Mouse (Mus musculus) left cerebral cortex, adult 2 months (tissue): ENCODE results near the gene Eif4enif1. TPM values are rescaled to one million over a fixed set of nuclear protein-coding genes. Genes with fewer than 3 reads are reported as not detected.
A peak's percentile ranks its signal among the peaks of the same experiment; 100 is the strongest.
"Not testable (repeated sequence)": the region's sequence is repeated elsewhere in the genome, so short reads cannot be mapped to it uniquely, and the experiment has no call there.

Experiments used
- DNase-seq, 2 experiments: peaks; one replicate each; pipeline ENCODE4 v3.0.0; 2021 to 2022; ENCODE audit warnings: low spot score in 2 of 2, mixed read lengths in 1 of 2; ENCODE audit errors: extremely low spot score in 1 of 2
- H3K27ac ChIP-seq: fragments of 200-600 bp; 2 replicates; pipeline ENCODE4 v1.8.1; 2022
- H3K4me3 ChIP-seq: fragments of 200-600 bp; 2 replicates; pipeline ENCODE4 v1.8.1; 2022
- CTCF ChIP-seq: fragments of 200-600 bp; IDR thresholded peaks from 2 replicates; pipeline ENCODE4 v1.8.1; 2022; ENCODE audit warnings: antibody characterized with exemption, mild to moderate bottlenecking, moderate library complexity
- intact Hi-C: fragments of 180-260 bp; cut with DNase I; formaldehyde crosslinking; loops from one replicate; pipeline ENCODE4 v1.15.1; 2025
- total RNA-seq, 2 experiments: library from RNA; stranded (reverse); gene quantifications; 2 replicates each; pipeline ENCODE4 v1.2.3; 2021

The Eif4enif1 gene
- total RNA-seq, 2 experiments from 2014 or later, result 71.1 to 72.6 TPM

DNA sequence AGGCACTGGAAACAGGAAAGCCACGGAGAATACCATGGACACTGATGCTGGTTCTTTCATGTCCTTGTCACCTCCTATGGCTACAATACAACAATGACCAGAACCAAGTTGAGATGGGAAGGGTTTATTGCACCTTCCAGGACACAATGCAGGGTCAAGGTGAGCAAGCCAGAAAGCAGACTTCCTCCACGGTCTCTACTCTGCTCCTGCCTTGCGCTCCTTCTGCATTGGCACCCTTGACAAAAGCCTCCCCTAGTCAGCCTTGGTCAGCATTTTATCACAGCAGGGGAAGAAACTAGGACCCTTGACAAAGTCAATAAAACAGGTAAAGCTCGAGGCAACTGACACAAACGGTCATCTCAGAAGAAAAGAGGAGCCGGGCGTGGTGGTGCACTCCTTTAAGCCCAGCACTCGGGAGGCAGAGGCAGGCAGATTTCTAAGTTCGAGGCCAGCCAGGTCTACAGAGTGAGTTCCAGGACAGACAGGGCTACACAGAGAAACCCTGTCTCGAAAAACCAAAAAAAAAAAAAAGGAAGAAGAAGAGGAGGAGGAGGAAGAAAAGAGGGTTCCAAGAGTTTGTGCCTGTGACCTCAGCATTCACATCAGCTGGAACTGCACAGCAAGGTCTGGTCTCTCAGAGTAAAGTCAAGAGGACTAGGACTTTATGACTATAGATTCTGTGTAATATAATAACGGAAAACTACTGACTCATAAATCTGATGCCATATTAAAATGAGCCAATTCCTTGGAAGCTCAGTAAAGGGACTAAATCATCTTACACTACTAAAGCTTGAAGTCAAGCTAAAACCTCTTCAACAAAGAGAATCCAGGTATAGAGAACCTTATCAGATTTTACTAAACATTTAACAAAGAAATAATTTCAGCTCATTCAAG, 28.5 kb upstream of the Eif4enif1 start:
- H3K4me3 ChIP-seq, intact Hi-C loops, H3K27ac ChIP-seq: not testable (repeated sequence)
- peak; percentile 76 to 77 for DNase-seq

DNA sequence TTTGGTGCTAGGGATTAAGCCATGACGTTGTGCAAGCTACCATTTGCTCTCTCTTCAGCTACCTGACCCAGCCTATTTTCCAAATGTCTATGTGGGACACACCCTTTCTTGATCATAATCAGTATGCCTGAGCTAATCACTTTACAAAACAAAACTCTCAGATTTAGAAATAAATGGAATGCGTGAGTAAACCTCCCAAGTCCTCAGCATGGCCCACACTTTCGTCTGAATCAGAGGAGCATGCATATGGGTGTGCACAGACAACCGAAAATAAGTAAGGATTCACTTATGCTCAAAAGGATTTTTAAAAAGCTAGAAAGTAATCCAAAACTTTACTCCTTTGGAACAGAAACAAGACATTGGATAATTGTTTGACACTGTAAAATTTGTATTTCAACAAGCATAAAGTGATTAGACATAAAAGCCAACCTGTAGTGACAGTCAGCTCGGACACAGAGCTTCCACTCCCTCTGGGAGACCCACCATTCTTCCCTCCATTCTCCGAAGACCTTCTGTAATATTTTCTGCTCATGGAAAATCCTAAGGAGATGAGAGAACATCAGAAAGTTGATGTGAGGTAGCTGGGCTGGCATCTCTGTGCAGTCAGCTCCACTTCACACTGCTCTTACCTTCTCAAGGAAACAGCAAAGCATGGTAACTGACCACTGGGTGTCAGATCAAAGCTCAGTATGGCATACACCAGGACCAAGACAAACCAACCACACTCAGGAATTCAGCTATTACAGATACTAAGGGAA, 23.0 kb upstream of the Eif4enif1 start:
- DNase-seq, result peak in 1 of 2 experiments; percentile 32
- H3K4me3 ChIP-seq, intact Hi-C loops: not testable (repeated sequence)

DNA sequence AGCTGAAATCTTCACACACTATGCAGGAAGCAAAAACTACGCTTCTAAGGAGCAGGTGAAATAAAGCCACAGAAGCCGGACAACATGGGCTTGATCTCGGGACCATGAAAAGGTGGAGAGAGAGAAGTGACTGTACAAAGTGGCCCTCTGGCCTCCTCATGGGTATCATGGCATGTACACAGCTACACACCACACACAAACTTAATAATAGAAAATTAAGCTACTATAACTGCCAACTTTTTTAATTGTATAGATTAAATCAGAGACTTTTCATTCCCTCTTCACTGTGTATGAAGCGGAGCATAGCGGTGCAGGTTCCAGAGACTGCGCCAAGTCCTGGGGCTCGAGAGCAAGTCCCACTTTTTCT, 22.5 kb upstream of the Eif4enif1 start:
- H3K27ac ChIP-seq, H3K4me3 ChIP-seq, intact Hi-C loops: not testable (repeated sequence)
- DNase-seq, result peak; percentile 32 to 40

More for the DNA sequence above, 23.0 kb upstream of the Eif4enif1 start:
- not testable (repeated sequence) for H3K27ac ChIP-seq

DNA sequence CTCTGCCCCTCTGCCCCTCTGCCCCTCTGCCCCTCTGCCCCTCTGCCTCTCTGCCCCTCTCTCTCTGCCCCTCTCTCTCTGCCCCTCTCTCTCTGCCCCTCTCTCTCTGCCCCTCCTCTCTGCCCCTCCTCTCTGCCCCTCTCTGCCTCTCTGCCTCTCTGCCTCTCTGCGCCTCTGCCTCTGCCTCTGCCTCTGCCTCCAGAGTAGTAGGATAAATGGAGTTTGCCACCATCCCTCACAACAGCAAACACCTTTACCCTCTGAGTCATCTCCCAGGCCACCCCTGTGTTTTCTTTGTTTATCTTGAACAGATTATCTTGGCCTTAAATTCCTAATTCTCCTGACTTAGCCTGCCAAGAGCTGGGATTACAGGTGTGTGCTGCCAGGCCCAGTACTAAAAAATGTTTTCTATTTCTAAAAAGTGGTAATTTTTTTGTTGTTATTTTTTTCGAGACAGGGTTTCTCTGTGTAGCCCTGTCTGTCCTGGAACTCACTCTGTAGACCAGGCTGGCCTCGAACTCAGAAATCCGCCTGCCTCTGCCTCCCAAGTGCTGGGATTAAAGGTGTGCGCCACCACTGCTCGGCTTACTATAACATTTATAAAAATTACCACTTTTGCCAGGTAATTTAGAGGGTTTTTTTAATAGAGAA, 21.6 kb upstream of the Eif4enif1 start:
- DNase-seq, intact Hi-C loops: not testable (repeated sequence)

DNA sequence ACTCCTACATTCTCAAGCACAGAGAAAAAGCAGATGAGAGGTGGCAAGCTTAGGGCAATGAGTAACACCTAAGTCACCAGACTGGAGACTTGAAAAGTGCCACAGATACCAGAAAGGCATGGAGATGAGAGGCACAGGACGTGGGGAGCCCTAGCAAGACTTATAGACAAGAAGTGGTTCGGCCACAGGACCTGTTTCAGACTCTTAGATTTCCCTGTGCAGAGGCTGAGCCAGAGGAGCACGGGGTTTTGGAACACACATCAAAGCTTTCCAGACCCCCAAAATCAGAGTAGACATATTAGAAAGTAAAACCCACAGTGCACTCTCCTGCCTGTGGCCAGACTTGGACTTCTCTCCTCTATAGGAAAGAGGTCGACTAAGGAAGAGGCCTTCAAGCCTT, 20.9 kb upstream of the Eif4enif1 start:
- intact Hi-C loops, result not testable (repeated sequence)

More for the DNA sequence above, 21.6 kb upstream of the Eif4enif1 start:
- not testable (repeated sequence) for H3K4me3 ChIP-seq, H3K27ac ChIP-seq

DNA sequence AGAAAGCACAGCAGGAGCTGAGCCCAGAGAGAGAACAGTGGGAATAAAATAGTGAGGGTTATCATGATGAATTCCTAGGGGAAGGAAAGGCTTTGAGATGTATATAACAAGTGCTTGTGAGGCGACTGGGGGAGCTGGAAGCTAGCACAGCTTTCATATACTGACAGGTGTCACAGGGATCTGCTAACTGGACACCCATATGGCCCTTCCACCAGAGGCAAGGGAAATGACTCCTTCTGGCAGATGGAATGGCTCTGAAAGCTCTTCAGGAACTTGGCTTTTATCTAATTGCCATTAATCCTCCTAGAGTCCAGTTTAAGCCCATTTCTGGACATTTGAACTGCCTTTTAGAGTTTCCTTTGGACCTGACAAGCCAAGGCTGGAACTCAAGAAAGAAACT, 20.2 kb upstream of the Eif4enif1 start:
- intact Hi-C loops, DNase-seq, H3K27ac ChIP-seq, H3K4me3 ChIP-seq: not testable (repeated sequence)

More for the DNA sequence above, 20.9 kb upstream of the Eif4enif1 start:
- H3K4me3 ChIP-seq, H3K27ac ChIP-seq: not testable (repeated sequence)
- peak; percentile 78 for DNase-seq

DNA sequence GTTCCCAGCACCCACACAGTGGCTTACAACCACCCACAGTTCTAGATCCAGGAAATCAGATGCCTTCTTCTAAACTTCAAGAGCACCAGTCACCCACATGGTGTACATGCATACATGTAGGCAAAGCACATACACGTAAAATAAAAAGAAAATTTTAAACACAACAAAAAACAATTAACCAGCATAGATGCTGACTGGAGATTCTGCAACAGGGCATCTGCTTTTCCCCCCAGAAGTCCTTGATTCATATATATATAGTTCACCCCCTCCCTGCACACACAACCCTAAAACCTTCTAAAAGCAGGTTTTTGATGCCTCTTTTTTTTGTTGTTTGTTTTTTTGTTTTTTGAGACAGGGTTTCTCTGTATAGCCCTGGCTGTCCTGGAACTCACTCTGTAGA, 19.5 kb upstream of the Eif4enif1 start:
- intact Hi-C loops, DNase-seq, H3K4me3 ChIP-seq, H3K27ac ChIP-seq: not testable (repeated sequence)

DNA sequence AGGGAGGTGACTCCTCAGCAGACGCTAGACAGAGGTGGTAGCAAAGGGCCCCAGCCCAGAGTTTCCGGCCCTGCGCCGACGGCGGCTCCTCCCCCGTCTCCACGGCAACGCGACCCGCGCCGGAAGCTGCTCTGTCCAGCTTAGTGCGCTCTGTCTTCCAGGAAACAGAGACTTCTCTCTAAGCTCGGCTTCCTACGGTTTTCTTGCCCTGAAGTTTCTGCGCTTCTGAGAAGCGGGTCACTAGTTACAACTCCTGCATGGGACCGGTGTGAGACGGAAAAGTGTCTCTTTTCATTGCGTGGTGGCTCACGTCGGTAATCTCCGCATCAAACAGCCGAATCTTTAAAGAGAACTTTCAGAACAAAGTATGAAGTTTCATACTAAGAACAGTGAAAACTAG, 8.8 kb upstream of the Eif4enif1 start, which contains the start of gene Sfi1:
Sfi1 (minus strand) TSS at position 101 of the 400 bp plus-strand sequence.
- Histone ChIP-seq H3K27ac (no peak within 1 kb of the TSS), H3K4me3 (no peak within 1 kb of the TSS)
- intact Hi-C loops, result no loop called here
- no peak for TF ChIP-seq CTCF
- DNase-seq, result no peak

DNA sequence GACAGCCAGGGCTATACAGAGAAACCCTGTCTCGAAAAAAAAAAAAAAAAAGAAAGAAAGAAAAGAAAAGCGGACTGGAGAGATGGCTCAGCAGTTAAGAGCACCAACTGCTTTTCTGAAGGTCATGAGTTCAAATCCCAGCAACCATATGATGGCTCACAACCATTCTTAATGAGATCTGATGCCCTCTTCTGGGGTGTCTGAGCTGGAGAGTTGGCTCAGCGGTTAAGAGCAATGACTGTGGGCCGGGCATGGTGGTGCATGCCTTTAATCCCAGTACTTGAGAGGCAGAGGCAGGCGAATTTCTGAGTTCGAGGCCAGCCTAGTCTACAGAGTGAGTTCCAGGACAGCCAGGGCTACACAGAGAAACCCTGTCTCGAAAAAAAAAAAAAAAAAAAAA, 1.6 kb upstream of the Eif4enif1 start:
- H3K27ac ChIP-seq, DNase-seq, H3K4me3 ChIP-seq, intact Hi-C loops: not testable (repeated sequence)

DNA sequence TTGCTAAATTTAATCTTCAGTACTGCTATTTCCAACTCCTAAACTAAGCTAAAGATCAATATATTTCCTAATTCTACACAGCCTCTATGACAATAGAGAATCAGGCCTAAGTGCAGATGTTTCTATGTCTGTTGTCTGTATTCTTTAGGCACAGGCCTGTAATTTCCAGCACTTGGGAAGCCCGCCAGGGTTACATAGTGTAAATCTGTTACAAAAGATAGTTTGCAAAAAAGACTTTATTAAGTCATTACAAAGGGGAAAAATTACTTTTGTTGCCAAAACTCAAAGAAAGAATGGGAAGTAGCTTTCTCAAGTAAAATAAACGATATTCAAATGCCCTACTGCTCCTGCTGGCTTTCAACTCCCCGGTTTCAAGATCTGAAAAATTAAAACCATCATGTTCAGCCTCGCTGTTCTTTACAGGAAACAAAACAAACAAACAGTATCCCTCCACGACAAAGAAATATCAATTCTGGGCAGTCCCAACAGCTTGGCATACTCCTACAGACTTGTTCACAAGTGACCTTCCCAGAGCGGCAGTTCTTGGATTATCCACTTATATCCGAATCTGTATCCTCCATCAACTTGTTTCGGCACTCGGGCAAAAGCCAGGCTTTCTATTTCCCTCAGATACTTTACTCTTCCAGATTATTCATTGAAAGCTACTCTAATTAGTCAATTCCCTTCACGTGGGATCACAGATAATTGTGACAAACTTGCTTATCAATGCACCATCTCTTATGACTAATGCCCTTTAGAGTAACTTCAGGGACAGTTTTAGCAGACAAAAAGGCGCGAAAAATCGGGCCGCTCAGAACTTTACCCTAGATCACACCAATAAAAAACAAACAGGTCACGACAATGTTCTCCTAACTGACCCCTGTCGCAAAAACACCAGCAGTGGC, 614 bp upstream of the Eif4enif1 start:
- intact Hi-C loops, result loop anchor here (1.0 kb wide), 1 partner anchor 89 kb away; no protein-coding TSS in a partner anchor
- no peak overlapping the region for H3K27ac ChIP-seq
- H3K4me3 ChIP-seq, result peak overlapping the region; percentile 25
- TF ChIP-seq CTCF, result no peak
- DNase-seq, result no peak

DNA sequence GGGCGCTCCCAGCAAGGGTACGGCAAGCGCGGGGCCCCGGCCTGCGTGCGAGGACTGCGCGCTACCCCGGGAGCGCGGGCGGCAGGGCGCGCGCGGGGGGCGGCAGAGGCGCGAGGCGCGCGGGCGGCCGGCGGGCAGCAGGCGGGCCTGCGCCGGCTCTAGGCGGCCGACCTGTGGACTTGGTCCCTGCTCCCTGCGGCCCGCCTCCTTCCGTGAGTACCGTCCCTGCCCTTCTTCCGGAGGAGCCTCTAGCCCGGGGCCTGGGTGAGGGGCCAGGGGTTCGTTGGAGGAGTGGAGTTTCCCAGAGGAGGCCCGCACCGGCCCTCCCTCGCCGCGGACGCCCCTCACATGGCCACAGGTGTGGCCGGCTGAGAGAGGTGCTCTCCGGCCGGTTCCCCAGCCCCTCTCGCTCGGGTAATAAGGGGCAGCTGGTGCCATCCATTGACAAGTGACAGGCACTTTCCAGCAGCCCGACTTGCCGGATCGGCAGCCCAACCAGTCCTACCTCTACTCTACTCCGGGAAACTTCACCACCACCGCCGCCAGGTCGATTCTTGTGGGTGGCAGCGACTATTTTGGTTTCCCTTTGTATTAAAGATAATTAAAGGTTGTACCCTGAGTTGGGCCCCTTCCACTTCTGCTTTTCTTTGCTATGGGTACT, 719 bp downstream of the Eif4enif1 start:
- TF ChIP-seq CTCF, result no peak
- no peak overlapping the region for H3K27ac ChIP-seq
- peak overlapping the region; percentile 34 for H3K4me3 ChIP-seq
- intact Hi-C loops, result loop anchor here (1.0 kb wide), 1 partner anchor 87 kb away; no protein-coding TSS in a partner anchor
- peak; percentile 40 to 55 for DNase-seq
